Mouse (Mus musculus) forebrain, postnatal 0 days (tissue): ENCODE results near the gene Spns3. TPM values are rescaled to one million over a fixed set of nuclear protein-coding genes. Genes with fewer than 3 reads are reported as not detected.

Source experiments
- ATAC-seq: fragments of 200-750 bp; cut with Nextera tagmentation; 2 replicates; pipeline ENCODE4 v1.8.0; 2017; ENCODE audit warnings: mild to moderate bottlenecking, moderate library complexity
- DNase-seq: peaks from one replicate; pipeline ENCODE4 v3.0.0-alpha.2; 2015
- H3K27ac ChIP-seq: fragments of 300-500 bp; sonication (generic); 2 replicates; pipeline ENCODE4 v1.5.1; 2014; ENCODE audit warnings: low read depth, mild to moderate bottlenecking, antibody characterized with exemption, low read length, moderate library complexity, mixed read lengths
- H3K27me3 ChIP-seq: fragments of 300-500 bp; sonication (generic); 2 replicates; pipeline ENCODE4 v1.6.1; 2014; ENCODE audit warnings: mild to moderate bottlenecking, low read length, mixed read lengths; ENCODE audit not compliant: insufficient read depth
- H3K36me3 ChIP-seq: fragments of 300-500 bp; sonication (generic); 2 replicates; pipeline ENCODE4 v1.6.1; 2014; ENCODE audit warnings: mild to moderate bottlenecking, moderate library complexity; ENCODE audit not compliant: insufficient read depth
- H3K4me1 ChIP-seq: fragments of 300-500 bp; sonication (generic); 2 replicates; pipeline ENCODE4 v1.6.1; 2014; ENCODE audit warnings: antibody characterized with exemption; ENCODE audit not compliant: insufficient read depth
- H3K4me2 ChIP-seq: fragments of 300-500 bp; sonication (generic); 2 replicates; pipeline ENCODE4 v1.6.1; 2014; ENCODE audit warnings: low read depth, mild to moderate bottlenecking, moderate library complexity
- H3K4me3 ChIP-seq: fragments of 300-500 bp; sonication (generic); 2 replicates; pipeline ENCODE4 v1.5.1; 2014; ENCODE audit warnings: low read depth, low read length, mixed read lengths
- H3K9ac ChIP-seq: fragments of 300-500 bp; sonication (generic); 2 replicates; pipeline ENCODE4 v1.6.1; 2014; ENCODE audit warnings: mild to moderate bottlenecking
- H3K9me3 ChIP-seq: fragments of 300-500 bp; sonication (generic); 2 replicates; pipeline ENCODE4 v1.6.1; 2016; ENCODE audit warnings: low read length
- CTCF ChIP-seq: sonication (generic); IDR thresholded peaks from 2 replicates; pipeline ENCODE4 v1.5.1; 2016; ENCODE audit warnings: antibody characterized with exemption, control low read depth, low read depth
- WGBS: fragments of 180-500 bp; shearing (Covaris S2); extraction: QIAGEN DNeasy Blood & Tissue Kit; methylation state at CpG from one replicate; pipeline ENCODE4 v1.1.7; 2014; 5-methylcytosine and 5-hydroxymethylcytosine counted together
- polyA plus RNA-seq: library from polyadenylated mRNA; unstranded; fragments of >200 nt; fragmentation: Nextera tagmentation; extraction: Ambion mirVana; gene quantifications from 2 replicates; pipeline ENCODE4 v1.2.1, GENCODE M21; 2015
- total RNA-seq: library from RNA; depleted of rRNA; stranded (reverse); fragments of >200 nt; gene quantifications from 2 replicates; pipeline ENCODE4 v1.2.3, GENCODE M21; 2014

Spns3 gene
- total and polyA plus RNA-seq, 2 experiments from 2014 or later = 0.07 TPM; not detected in 1

- Histone ChIP-seq H3K4me2 (no peak overlapping the region), H3K9me3 (no peaks in the 10 kb centered on the region), H3K4me3 (no peak overlapping the region), H3K9ac (no peak overlapping the region), H3K4me1 (no peaks in the 10 kb centered on the region), H3K27me3 (no peaks in the 10 kb centered on the region), H3K27ac (no peak overlapping the region), H3K36me3 (peaks cover 30% of the 10 kb centered on the region; the same call in 1 of the 2 replicates)
- DNase-seq = no peak
- 76% methylated on average over 5 of the region's 5 CpGs for WGBS
- no peak for TF ChIP-seq CTCF
- no peak for ATAC-seq
Measured at GRCm38 (mm10) chr11:72468525-72468924, 81.8 kb downstream of the Spns3 start.

GRCm38 (mm10) chr11:72466694-72467507 is 83.4 kb downstream of the Spns3 start:
- peaks cover 29% of the 10 kb centered on the region for H3K36me3 ChIP-seq
- H3K9me3 ChIP-seq = no peaks in the 10 kb centered on the region
- no peak overlapping the region for H3K9ac ChIP-seq
- DNase-seq (no peak), ATAC-seq (no peak)
- WGBS = 66% methylated on average over 11 of the region's 11 CpGs
- H3K4me3 ChIP-seq = no peak overlapping the region
- no peak for TF ChIP-seq CTCF
- no peaks in the 10 kb centered on the region for H3K4me1 ChIP-seq
- 0 out of 2 replicates have a peak overlapping the region, but pooled peaks have one; percentile 29 for H3K27ac ChIP-seq
- H3K4me2 ChIP-seq = no peak overlapping the region
- H3K27me3 ChIP-seq = no peaks in the 10 kb centered on the region

GRCm38 (mm10) chr11:72465978-72466693 is 84.2 kb downstream of the Spns3 start:
- DNase-seq = no peak
- Histone ChIP-seq H3K27me3 (no peaks in the 10 kb centered on the region), H3K9ac (no peak overlapping the region), H3K36me3 (peaks cover 26% of the 10 kb centered on the region), H3K4me2 (no peak overlapping the region), H3K27ac (no peak overlapping the region), H3K4me3 (no peak overlapping the region), H3K4me1 (no peaks in the 10 kb centered on the region), H3K9me3 (no peaks in the 10 kb centered on the region)
- WGBS = 77% methylated on average over 11 of the region's 11 CpGs
- ATAC-seq = no peak
- no peak for TF ChIP-seq CTCF

GRCm38 (mm10) chr11:72464821-72465220 is 85.5 kb downstream of the Spns3 start:
- Histone ChIP-seq H3K36me3 (peaks cover 24% of the 10 kb centered on the region), H3K9me3 (no peaks in the 10 kb centered on the region), H3K27ac (no peak overlapping the region), H3K27me3 (no peaks in the 10 kb centered on the region), H3K9ac (no peak overlapping the region), H3K4me3 (no peak overlapping the region), H3K4me1 (no peaks in the 10 kb centered on the region), H3K4me2 (no peak overlapping the region)
- DNase-seq (no peak), ATAC-seq (no peak)
- 40% methylated on average over 3 of the region's 3 CpGs for whole genome bisulfite sequencing
- TF ChIP-seq CTCF = no peak

- 68% methylated on average over 5 of the region's 5 CpGs for WGBS
Measured at GRCm38 (mm10) chr11:72461500-72461981, 88.8 kb downstream of the Spns3 start.

GRCm38 (mm10) chr11:72458502-72458901 is 91.8 kb downstream of the Spns3 start:
- ATAC-seq = no peak
- no peak overlapping the region; the same call in 1 of the 2 replicates for H3K27ac ChIP-seq

More at GRCm38 (mm10) chr11:72461500-72461981, 88.8 kb downstream of the Spns3 start:
- Histone ChIP-seq H3K27ac (no peak overlapping the region), H3K36me3 (peaks cover 42% of the 10 kb centered on the region), H3K27me3 (no peaks in the 10 kb centered on the region), H3K9ac (no peak overlapping the region), H3K9me3 (no peaks in the 10 kb centered on the region), H3K4me1 (no peaks in the 10 kb centered on the region), H3K4me2 (no peak overlapping the region), H3K4me3 (no peak overlapping the region)
- ATAC-seq (no peak), DNase-seq (no peak)
- no peak for TF ChIP-seq CTCF

More at GRCm38 (mm10) chr11:72458502-72458901, 91.8 kb downstream of the Spns3 start:
- no peak overlapping the region for H3K4me2 ChIP-seq
- DNase-seq = no peak
- TF ChIP-seq CTCF = no peak
- no peak overlapping the region for H3K4me3 ChIP-seq
- no peak overlapping the region for H3K9ac ChIP-seq
- H3K36me3 ChIP-seq = peaks cover 47% of the 10 kb centered on the region
- no peaks in the 10 kb centered on the region for H3K27me3 ChIP-seq
- 88% methylated on average over 3 of the region's 3 CpGs for WGBS
- H3K9me3 ChIP-seq = no peaks in the 10 kb centered on the region
- H3K4me1 ChIP-seq = no peaks in the 10 kb centered on the region
